Mouse (Mus musculus): ENCODE measurements around the gene Prdm16. TPM values are rescaled to one million over a fixed set of nuclear protein-coding genes. Genes with fewer than 3 reads are reported as not detected.

Gene Prdm16
- polyA plus RNA-seq, 1 experiment from 2014 or later, result 19.0 TPM

GRCm38 (mm10) chr4:154492714-154493121, 144.0 kb downstream of the Prdm16 start:
- Histone ChIP-seq H3K4me2 (ENCODE audit: low read length) (no peak overlapping the region), H3K27me3 (ENCODE audit: insufficient read depth, low read length) (no peaks in the 10 kb centered on the region; the same call in 1 of the 2 replicates), H3K9ac (ENCODE audit: low read depth, low read length) (no peak overlapping the region), H3K4me3 (replicated peaks; ENCODE audit: low read depth, low read length) (no peak overlapping the region), H3K4me1 (replicated peaks; ENCODE audit: insufficient read depth, low read length) (no peaks in the 10 kb centered on the region; the same call in none of the 2 replicates), H3K27ac (no peak overlapping the region), H3K36me3 (ENCODE audit: insufficient read depth, low read length) (no peaks in the 10 kb centered on the region), H3K9me3 (replicated peaks; ENCODE audit: low read length) (no peaks in the 10 kb centered on the region)
- DNase-seq (ENCODE audit: low spot score) (no peak), ATAC-seq (replicated peaks; ENCODE audit: low FRiP score, low read depth) (no peak)
- no peak for TF ChIP-seq CTCF (IDR thresholded peaks at IDR 0.05; ENCODE audit: low read depth)
- 36% methylated on average over 11 of the region's 11 CpGs for WGBS

GRCm38 (mm10) chr4:154492268-154492667, 144.4 kb downstream of the Prdm16 start:
- H3K4me1 ChIP-seq (replicated peaks; ENCODE audit: insufficient read depth, low read length), result no peaks in the 10 kb centered on the region; the same call in none of the 2 replicates
- H3K36me3 ChIP-seq (ENCODE audit: insufficient read depth, low read length), result no peaks in the 10 kb centered on the region
- no peak overlapping the region for H3K9ac ChIP-seq (ENCODE audit: low read depth, low read length)
- DNase-seq (ENCODE audit: low spot score) (no peak), ATAC-seq (replicated peaks; ENCODE audit: low FRiP score, low read depth) (no peak)
- no peak for TF ChIP-seq CTCF (IDR thresholded peaks at IDR 0.05; ENCODE audit: low read depth)
- 52% methylated on average over 7 of the region's 7 CpGs for WGBS
- no peaks in the 10 kb centered on the region for H3K9me3 ChIP-seq (replicated peaks; ENCODE audit: low read length)
- H3K27me3 ChIP-seq (ENCODE audit: insufficient read depth, low read length), result no peaks in the 10 kb centered on the region; the same call in 1 of the 2 replicates
- no peak overlapping the region for H3K27ac ChIP-seq
- no peak overlapping the region for H3K4me3 ChIP-seq (replicated peaks; ENCODE audit: low read depth, low read length)
- no peak overlapping the region for H3K4me2 ChIP-seq (ENCODE audit: low read length)

GRCm38 (mm10) chr4:154488031-154488430, 148.6 kb downstream of the Prdm16 start:
- no peak overlapping the region for H3K4me3 ChIP-seq (replicated peaks; ENCODE audit: low read depth, low read length)
- peaks cover 3% of the 10 kb centered on the region; the same call in 1 of the 2 replicates for H3K27me3 ChIP-seq (ENCODE audit: insufficient read depth, low read length)
- no peak overlapping the region for H3K27ac ChIP-seq
- 0 out of 2 replicates have a peak, but pooled peaks cover 4% of the 10 kb centered on the region for H3K4me1 ChIP-seq (replicated peaks; ENCODE audit: insufficient read depth, low read length)
- 32% methylated on average over 5 of the region's 5 CpGs for WGBS
- H3K9ac ChIP-seq (ENCODE audit: low read depth, low read length), result no peak overlapping the region
- H3K4me2 ChIP-seq (ENCODE audit: low read length), result no peak overlapping the region
- no peaks in the 10 kb centered on the region for H3K9me3 ChIP-seq (replicated peaks; ENCODE audit: low read length)
- TF ChIP-seq CTCF (IDR thresholded peaks at IDR 0.05; ENCODE audit: low read depth), result no peak
- no peak for DNase-seq (ENCODE audit: low spot score)
- ATAC-seq (replicated peaks; ENCODE audit: low FRiP score, low read depth), result no peak
- no peaks in the 10 kb centered on the region for H3K36me3 ChIP-seq (ENCODE audit: insufficient read depth, low read length)

- Histone ChIP-seq H3K27me3 (ENCODE audit: insufficient read depth, low read length) (0 out of 2 replicates have a peak, but pooled peaks cover 6% of the 10 kb centered on the region), H3K4me2 (ENCODE audit: low read length) (no peak overlapping the region), H3K4me3 (replicated peaks; ENCODE audit: low read depth, low read length) (no peak overlapping the region), H3K9ac (ENCODE audit: low read depth, low read length) (no peak overlapping the region), H3K36me3 (ENCODE audit: insufficient read depth, low read length) (no peaks in the 10 kb centered on the region), H3K9me3 (replicated peaks; ENCODE audit: low read length) (no peaks in the 10 kb centered on the region), H3K27ac (no peak overlapping the region), H3K4me1 (replicated peaks; ENCODE audit: insufficient read depth, low read length) (peaks cover 36% of the 10 kb centered on the region)
- TF ChIP-seq CTCF (IDR thresholded peaks at IDR 0.05; ENCODE audit: low read depth), result no peak
- 56% methylated on average over 14 of the region's 14 CpGs for WGBS
- ATAC-seq (replicated peaks; ENCODE audit: low FRiP score, low read depth) (no peak), DNase-seq (ENCODE audit: low spot score) (no peak)
These were observed 154.0 kb downstream of the Prdm16 start for GRCm38 (mm10) chr4:154482695-154483094.

- 0 out of 2 replicates have a peak, but pooled peaks cover 7% of the 10 kb centered on the region for H3K27me3 ChIP-seq (ENCODE audit: insufficient read depth, low read length)
- WGBS, result 23% methylated on average over 14 of the region's 14 CpGs
- H3K36me3 ChIP-seq (ENCODE audit: insufficient read depth, low read length), result no peaks in the 10 kb centered on the region
- no peak overlapping the region for H3K9ac ChIP-seq (ENCODE audit: low read depth, low read length)
- no peak overlapping the region for H3K27ac ChIP-seq
- no peaks in the 10 kb centered on the region for H3K9me3 ChIP-seq (replicated peaks; ENCODE audit: low read length)
- TF ChIP-seq CTCF (IDR thresholded peaks at IDR 0.05; ENCODE audit: low read depth), result no peak
- DNase-seq (ENCODE audit: low spot score) (peak; percentile 52), ATAC-seq (replicated peaks; ENCODE audit: low FRiP score, low read depth) (no peak)
- H3K4me1 ChIP-seq (replicated peaks; ENCODE audit: insufficient read depth, low read length), result peaks cover 36% of the 10 kb centered on the region
- no peak overlapping the region for H3K4me2 ChIP-seq (ENCODE audit: low read length)
- no peak overlapping the region for H3K4me3 ChIP-seq (replicated peaks; ENCODE audit: low read depth, low read length)
These were observed 154.7 kb downstream of the Prdm16 start for GRCm38 (mm10) chr4:154481771-154482637.

- no peak overlapping the region for H3K4me3 ChIP-seq (replicated peaks; ENCODE audit: low read depth, low read length)
- DNase-seq (ENCODE audit: low spot score) (no peak), ATAC-seq (replicated peaks; ENCODE audit: low FRiP score, low read depth) (no peak)
- H3K36me3 ChIP-seq (ENCODE audit: insufficient read depth, low read length), result no peaks in the 10 kb centered on the region
- 0 out of 2 replicates have a peak, but pooled peaks cover 9% of the 10 kb centered on the region for H3K27me3 ChIP-seq (ENCODE audit: insufficient read depth, low read length)
- no peaks in the 10 kb centered on the region for H3K9me3 ChIP-seq (replicated peaks; ENCODE audit: low read length)
- peak overlapping the region; percentile 85; the same call in 1 of the 2 replicates for H3K27ac ChIP-seq
- H3K4me1 ChIP-seq (replicated peaks; ENCODE audit: insufficient read depth, low read length), result peaks cover 36% of the 10 kb centered on the region
- no peak overlapping the region for H3K9ac ChIP-seq (ENCODE audit: low read depth, low read length)
- TF ChIP-seq CTCF (IDR thresholded peaks at IDR 0.05; ENCODE audit: low read depth), result no peak
- 61% methylated on average over 9 of the region's 9 CpGs for WGBS
- no peak overlapping the region for H3K4me2 ChIP-seq (ENCODE audit: low read length)
These were observed 156.0 kb downstream of the Prdm16 start for GRCm38 (mm10) chr4:154480544-154481260.

Data from kidney, postnatal 0 days (tissue).